Mouse (Mus musculus): Measurements from ENCODE around the gene Atp6v0b. TPM values are rescaled to one million over a fixed set of nuclear protein-coding genes. Genes with fewer than 3 reads are reported as not detected.

Gene Atp6v0b
- polyA plus RNA-seq, 1 experiment from 2014 or later: 308 TPM

DNA sequence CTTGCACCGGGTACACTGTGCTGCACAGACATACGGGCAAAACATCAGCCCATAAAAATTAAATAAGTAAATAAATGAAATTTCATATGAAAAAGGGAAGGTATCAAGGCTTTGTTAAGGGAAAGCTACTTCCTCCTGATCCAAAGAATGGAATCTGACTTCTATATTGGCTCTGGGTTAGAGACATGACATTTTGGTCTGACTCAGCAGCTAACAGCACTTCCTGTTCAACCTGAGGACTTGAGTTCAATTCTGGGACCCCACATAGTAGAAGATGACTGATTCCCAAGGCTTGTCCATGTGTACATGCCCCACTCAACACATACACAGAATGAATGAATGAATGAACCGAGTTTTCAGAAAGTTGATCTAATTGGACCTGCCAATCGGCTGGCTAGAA lies 30.7 kb upstream of the Atp6v0b start:
- Histone ChIP-seq H3K4me3 (no peak overlapping the region), H3K27ac (no peak overlapping the region), H3K36me3 (no peaks in the 10 kb centered on the region), H3K4me2 (replicated peaks) (no peak overlapping the region), H3K9me3 (no peaks in the 10 kb centered on the region), H3K27me3 (replicated peaks) (peaks cover 5% of the 10 kb centered on the region; the same call in 1 of the 2 replicates), H3K4me1 (peaks cover 21% of the 10 kb centered on the region), H3K9ac (no peak overlapping the region)
- 91% methylated on average over 4 of the region's 4 CpGs for WGBS
- no peak for ATAC-seq (ENCODE audit: low FRiP score, low read depth)

GRCm38 (mm10) chr4:117917402-117917801 lies 30.3 kb upstream of the Atp6v0b start:
- 92% methylated on average over 4 of the region's 4 CpGs for WGBS
- Histone ChIP-seq H3K9ac (no peak overlapping the region), H3K4me2 (replicated peaks) (no peak overlapping the region), H3K27ac (no peak overlapping the region), H3K4me3 (no peak overlapping the region), H3K27me3 (replicated peaks) (0 out of 2 replicates have a peak, but pooled peaks cover under 1% of the 10 kb centered on the region), H3K4me1 (peaks cover 25% of the 10 kb centered on the region), H3K9me3 (no peaks in the 10 kb centered on the region), H3K36me3 (no peaks in the 10 kb centered on the region)
- no peak for ATAC-seq (ENCODE audit: low FRiP score, low read depth)

DNA sequence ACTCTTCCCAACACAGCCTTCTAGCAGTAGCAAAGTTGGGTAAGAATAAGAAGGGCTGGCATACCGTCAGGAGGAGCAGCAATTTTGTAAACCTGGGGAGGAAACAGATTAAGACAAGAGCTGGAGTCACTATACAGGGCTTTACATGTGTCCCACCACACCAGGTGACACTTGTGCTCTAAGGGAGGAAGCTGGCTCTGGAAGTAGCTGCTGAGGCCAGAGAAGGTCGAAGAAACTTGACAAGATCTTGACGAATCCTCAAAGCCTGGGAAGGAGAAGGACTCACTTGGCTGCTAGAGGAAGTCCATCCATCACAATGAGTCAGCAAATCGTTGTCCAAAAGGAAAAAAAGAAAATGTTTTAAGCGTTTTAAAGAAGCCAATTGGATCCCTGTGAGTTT lies 29.3 kb upstream of the Atp6v0b start:
- H3K9me3 ChIP-seq: no peaks in the 10 kb centered on the region
- H3K4me1 ChIP-seq: peaks cover 34% of the 10 kb centered on the region
- H3K9ac ChIP-seq: no peak overlapping the region
- ATAC-seq (ENCODE audit: low FRiP score, low read depth): no peak
- no peaks in the 10 kb centered on the region for H3K27me3 ChIP-seq (replicated peaks)
- H3K4me3 ChIP-seq: no peak overlapping the region
- H3K36me3 ChIP-seq: peaks cover 8% of the 10 kb centered on the region
- no peak overlapping the region for H3K27ac ChIP-seq
- peak overlapping the region; percentile 100; the same call in 1 of the 2 replicates for H3K4me2 ChIP-seq (replicated peaks)
- 87% methylated on average over 5 of the region's 5 CpGs for WGBS

DNA sequence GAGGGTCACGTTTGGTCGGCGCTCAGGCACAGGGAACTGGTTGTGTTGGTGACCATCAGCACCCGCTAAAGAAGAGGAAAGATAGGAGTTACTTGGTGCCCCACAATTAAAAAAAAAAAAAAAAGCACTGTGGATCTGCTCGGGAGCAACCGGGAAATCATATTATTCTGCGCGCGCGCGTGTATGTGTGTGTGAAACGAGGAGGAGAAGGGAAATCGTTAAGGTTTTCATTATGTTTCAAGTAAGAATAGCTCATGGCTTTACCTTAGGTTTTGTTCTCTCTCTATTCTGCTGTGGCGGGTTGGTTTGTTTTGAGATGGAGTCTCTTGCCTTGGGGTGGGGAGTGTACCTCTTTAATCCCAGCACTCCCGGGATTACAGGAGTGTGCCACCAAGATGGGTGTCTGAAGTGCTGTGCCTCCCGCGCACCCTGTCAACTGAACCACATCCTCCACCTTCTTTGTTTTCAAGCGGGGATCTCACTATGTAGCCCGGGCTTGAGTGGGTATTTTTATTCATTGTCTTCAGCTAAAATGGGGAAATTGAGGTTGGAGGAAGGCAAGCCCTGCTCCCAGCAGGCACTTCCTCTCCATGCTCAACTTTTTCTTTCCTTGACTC lies 28.5 kb upstream of the Atp6v0b start:
- 0 out of 2 replicates have a peak, but pooled peaks have one; percentile 12 for ATAC-seq (ENCODE audit: low FRiP score, low read depth)
- Histone ChIP-seq H3K27me3 (replicated peaks) (no peaks in the 10 kb centered on the region), H3K9ac (peak overlapping the region; percentile 29; the same call in 1 of the 2 replicates), H3K4me2 (replicated peaks) (peak overlapping the region; percentile 100), H3K4me3 (peak overlapping the region; percentile 84), H3K36me3 (peaks cover 14% of the 10 kb centered on the region), H3K9me3 (no peaks in the 10 kb centered on the region), H3K4me1 (peaks cover 34% of the 10 kb centered on the region), H3K27ac (no peak overlapping the region)
- WGBS: 6% methylated on average over 19 of the region's 19 CpGs

DNA sequence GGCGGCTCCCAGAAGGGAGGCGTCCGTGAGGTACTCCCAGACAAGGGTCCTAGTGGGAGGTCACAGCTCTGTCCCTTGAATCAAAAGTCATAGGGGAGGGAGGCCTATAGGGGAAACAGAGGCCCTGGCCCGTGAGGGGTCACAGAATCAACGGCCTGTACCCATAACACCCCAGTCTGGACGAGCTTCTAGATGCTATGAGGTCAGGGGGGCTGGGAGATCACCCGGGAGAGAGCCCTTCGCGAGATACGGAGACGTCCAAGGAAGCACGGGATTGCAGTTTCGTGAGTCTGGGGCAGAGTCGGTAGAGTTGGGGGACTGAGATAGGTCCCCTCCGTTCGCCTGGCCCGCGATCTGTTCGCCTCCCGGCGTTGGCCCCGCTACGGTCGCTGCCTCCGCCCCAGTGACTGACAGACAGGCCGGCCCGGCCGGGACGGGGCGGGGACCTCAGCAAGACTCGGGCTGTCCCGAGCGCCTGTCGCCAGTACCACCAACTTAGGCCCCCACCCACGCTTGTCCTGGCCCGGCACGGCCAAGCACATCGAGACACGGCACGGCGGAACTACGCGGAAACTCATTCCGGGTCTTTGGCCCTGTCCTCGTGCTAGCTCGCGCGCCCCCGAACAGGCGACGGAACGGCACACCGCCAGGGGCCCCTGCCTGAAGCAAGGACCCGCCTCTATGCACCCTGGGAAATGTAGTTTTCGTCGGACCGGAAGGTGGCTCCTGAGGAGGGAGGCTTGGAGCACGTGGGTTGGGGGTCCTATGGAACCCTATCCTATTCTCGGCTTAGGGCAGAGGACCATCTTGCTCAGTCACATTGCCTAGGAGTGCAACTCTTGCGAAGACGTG lies 27.7 kb upstream of the Atp6v0b start, which contains the start of gene Ipo13:
Gene Ipo13 (minus strand): TSS at position 409 of the 852 bp plus-strand sequence.
- peak; percentile 95 for ATAC-seq (ENCODE audit: low FRiP score, low read depth)
- H3K27ac ChIP-seq: no peak within 1 kb of the TSS
- peak within 1 kb of the TSS; percentile 84 for H3K4me3 ChIP-seq
- H3K36me3 ChIP-seq: peaks cover 14% of the 10 kb centered on the region
- H3K4me2 ChIP-seq (replicated peaks): peak within 1 kb of the TSS; percentile 100
- no peaks in the 10 kb centered on the region for H3K27me3 ChIP-seq (replicated peaks)
- peak within 1 kb of the TSS; percentile 90 for H3K9ac ChIP-seq
- no peaks in the 10 kb centered on the region for H3K9me3 ChIP-seq
- under 1% methylated on average over 61 of the region's 61 CpGs for WGBS
- peaks cover 38% of the 10 kb centered on the region for H3K4me1 ChIP-seq

DNA sequence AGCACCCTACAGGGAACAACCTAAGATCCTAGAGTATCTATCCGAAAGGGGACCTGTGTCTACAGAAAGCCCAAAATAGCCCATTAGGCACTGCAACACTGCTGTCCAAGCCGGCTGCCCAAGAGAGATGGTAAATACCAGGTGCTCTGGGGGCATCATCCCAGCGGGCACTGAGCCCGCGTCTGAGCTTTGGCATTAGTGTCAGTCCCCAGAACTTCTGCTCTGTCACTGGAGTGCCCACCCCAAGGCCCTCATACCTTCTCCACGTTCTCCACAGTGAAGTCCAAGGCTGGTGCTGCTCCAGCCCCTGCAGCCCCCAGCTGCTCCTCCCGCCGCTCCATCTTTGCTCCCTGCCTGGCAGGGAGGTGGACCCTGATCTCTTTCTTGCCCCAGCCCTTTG lies 26.9 kb upstream of the Atp6v0b start:
- ATAC-seq (ENCODE audit: low FRiP score, low read depth): no peak
- WGBS: 19% methylated on average over 8 of the region's 8 CpGs
- Histone ChIP-seq H3K9me3 (no peaks in the 10 kb centered on the region), H3K9ac (peak overlapping the region; percentile 90), H3K4me3 (peak overlapping the region; percentile 84), H3K4me1 (peaks cover 46% of the 10 kb centered on the region), H3K4me2 (replicated peaks) (peak overlapping the region; percentile 100), H3K36me3 (peaks cover 14% of the 10 kb centered on the region), H3K27me3 (replicated peaks) (no peaks in the 10 kb centered on the region), H3K27ac (no peak overlapping the region)

DNA sequence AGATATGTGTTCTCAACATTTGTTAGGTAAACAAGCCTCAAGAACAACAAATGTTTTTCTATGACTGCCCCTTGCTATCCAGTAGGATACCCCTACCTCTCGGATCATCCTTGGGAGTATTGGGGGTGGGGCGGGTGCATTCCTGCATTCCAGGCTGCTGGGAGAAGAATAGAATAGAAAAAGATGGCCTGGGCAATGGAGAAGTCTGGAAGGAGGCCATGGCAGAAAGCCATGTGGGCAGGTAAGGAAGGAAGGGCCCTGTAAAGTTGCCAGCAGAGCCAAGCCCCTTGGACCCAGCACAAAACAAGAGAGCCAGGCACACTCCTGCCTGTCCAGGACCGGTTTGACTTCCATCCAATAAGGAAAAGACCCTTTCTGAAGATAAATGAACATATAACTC lies 26.3 kb upstream of the Atp6v0b start:
- no peaks in the 10 kb centered on the region for H3K27me3 ChIP-seq (replicated peaks)
- no peaks in the 10 kb centered on the region for H3K9me3 ChIP-seq
- H3K4me3 ChIP-seq: peak overlapping the region; percentile 84
- peak overlapping the region; percentile 90; the same call in 1 of the 2 replicates for H3K9ac ChIP-seq
- H3K4me1 ChIP-seq: peaks cover 52% of the 10 kb centered on the region
- H3K27ac ChIP-seq: no peak overlapping the region
- WGBS: 56% methylated on average over 3 of the region's 3 CpGs
- no peak for ATAC-seq (ENCODE audit: low FRiP score, low read depth)
- H3K36me3 ChIP-seq: peaks cover 14% of the 10 kb centered on the region
- peak overlapping the region; percentile 100 for H3K4me2 ChIP-seq (replicated peaks)

- ATAC-seq (ENCODE audit: low FRiP score, low read depth): no peak
- no peaks in the 10 kb centered on the region for H3K9me3 ChIP-seq
- H3K4me3 ChIP-seq: peak overlapping the region; percentile 84; the same call in 1 of the 2 replicates
- H3K27ac ChIP-seq: no peak overlapping the region
- H3K4me1 ChIP-seq: peaks cover 57% of the 10 kb centered on the region
- peaks cover 14% of the 10 kb centered on the region for H3K36me3 ChIP-seq
- peak overlapping the region; percentile 100 for H3K4me2 ChIP-seq (replicated peaks)
- peak overlapping the region; percentile 14; the same call in 1 of the 2 replicates for H3K9ac ChIP-seq
- no peaks in the 10 kb centered on the region for H3K27me3 ChIP-seq (replicated peaks)
- WGBS: 63% methylated on average over 7 of the region's 7 CpGs
Observed at GRCm38 (mm10) chr4:117912685-117913273, 25.6 kb upstream of the Atp6v0b start.

GRCm38 (mm10) chr4:117912131-117912561 lies 25.0 kb upstream of the Atp6v0b start:
- Histone ChIP-seq H3K4me2 (replicated peaks) (peak overlapping the region; percentile 100), H3K27me3 (replicated peaks) (no peaks in the 10 kb centered on the region), H3K27ac (no peak overlapping the region), H3K4me1 (peaks cover 57% of the 10 kb centered on the region), H3K9ac (0 out of 2 replicates have a peak overlapping the region, but pooled peaks have one; percentile 7), H3K36me3 (peaks cover 18% of the 10 kb centered on the region), H3K4me3 (no peak overlapping the region), H3K9me3 (no peaks in the 10 kb centered on the region)
- WGBS: 92% methylated on average over 13 of the region's 13 CpGs
- ATAC-seq (ENCODE audit: low FRiP score, low read depth): no peak

GRCm38 (mm10) chr4:117908834-117909453 lies 21.8 kb upstream of the Atp6v0b start:
- peaks cover 42% of the 10 kb centered on the region for H3K36me3 ChIP-seq
- 60% methylated on average over 8 of the region's 8 CpGs for WGBS
- no peaks in the 10 kb centered on the region for H3K9me3 ChIP-seq
- H3K27ac ChIP-seq: peak overlapping the region; percentile 74
- peak overlapping the region; percentile 13; the same call in 1 of the 2 replicates for H3K4me3 ChIP-seq
- no peaks in the 10 kb centered on the region for H3K27me3 ChIP-seq (replicated peaks)
- peak; percentile 79 for ATAC-seq (ENCODE audit: low FRiP score, low read depth)
- H3K4me2 ChIP-seq (replicated peaks): peak overlapping the region; percentile 55
- peak overlapping the region; percentile 33; the same call in 1 of the 2 replicates for H3K9ac ChIP-seq
- peaks cover 48% of the 10 kb centered on the region for H3K4me1 ChIP-seq

DNA sequence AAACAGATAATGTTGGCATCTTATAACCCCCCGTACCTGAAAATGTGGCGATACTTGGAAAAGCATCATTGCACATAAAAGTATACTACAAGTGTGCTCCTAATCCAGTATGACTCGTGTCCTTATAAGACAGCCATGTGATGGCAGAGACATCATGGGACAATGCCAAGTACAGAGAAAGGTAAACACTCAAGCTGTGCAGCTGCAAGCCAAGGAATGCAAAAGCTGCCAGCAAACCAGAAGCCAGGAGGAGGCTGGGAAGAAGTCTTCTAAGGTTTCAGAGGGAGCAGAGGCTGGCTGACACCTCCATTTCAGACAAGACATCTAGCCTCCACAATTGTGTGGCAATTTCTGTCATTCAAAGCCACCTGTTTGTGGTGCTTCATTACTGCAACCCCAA lies 19.1 kb upstream of the Atp6v0b start:
- H3K4me3 ChIP-seq: no peak overlapping the region
- no peaks in the 10 kb centered on the region for H3K9me3 ChIP-seq
- H3K4me1 ChIP-seq: peaks cover 24% of the 10 kb centered on the region
- H3K27ac ChIP-seq: no peak overlapping the region
- no peaks in the 10 kb centered on the region for H3K27me3 ChIP-seq (replicated peaks)
- no peak overlapping the region for H3K9ac ChIP-seq
- no peak for ATAC-seq (ENCODE audit: low FRiP score, low read depth)
- H3K4me2 ChIP-seq (replicated peaks): no peak overlapping the region
- H3K36me3 ChIP-seq: peaks cover 60% of the 10 kb centered on the region
- 96% methylated on average over 3 of the region's 3 CpGs for WGBS
